In the genomic region with DNA sequence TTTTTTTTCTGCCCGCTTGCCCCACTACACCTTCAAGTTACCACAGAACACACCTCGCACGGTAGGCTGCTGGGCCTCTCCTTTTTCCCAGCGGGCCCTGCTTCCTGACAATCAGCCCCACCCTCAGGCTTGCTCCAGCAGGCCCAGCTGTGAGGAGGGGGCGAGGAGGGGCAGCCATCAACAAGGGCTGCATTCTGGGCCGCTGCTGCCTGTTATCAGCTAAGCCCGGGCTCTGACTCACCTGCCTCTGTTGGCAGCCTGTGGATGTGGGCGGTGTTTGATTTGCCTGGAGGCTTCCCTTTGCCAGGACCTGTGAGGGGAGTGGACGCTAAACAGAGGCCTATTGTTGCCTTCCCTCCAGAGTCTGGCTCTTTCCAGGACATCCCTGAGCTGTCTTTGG, we compare ENCODE assay signal across 8 mouse cellular contexts.
DNase-seq lines count a peak whose midpoint lies in the region; ATAC-seq lines count a peak whose summit lies in the region.
"Had no signal": no experiment of that assay in that cellular context is flagged by ENCODE, and none has a peak within 500 bp of the region (broad histone marks: within the 10 kb centered on the region; RNA-seq: fewer than 3 reads in every experiment).

No protein-coding gene starts in this region.

- H3K9ac ChIP-seq in midbrain, embryonic 13.5 days (replicated peaks), result no peak overlapping the region
- no peak overlapping the region for H3K9ac ChIP-seq in midbrain, embryonic 11.5 days (ENCODE audit: low read length)
- no peak overlapping the region for H3K9ac ChIP-seq in embryonic facial prominence, embryonic 11.5 days (replicated peaks; ENCODE audit: low read length)

- H3K4me2 ChIP-seq in midbrain, embryonic 13.5 days (replicated peaks), result no peak overlapping the region
- H3K4me2 ChIP-seq in midbrain, embryonic 11.5 days, result no peak overlapping the region
- no peak overlapping the region for H3K4me2 ChIP-seq in embryonic facial prominence, embryonic 11.5 days (ENCODE audit: low read depth, low read length)

- peaks cover 14% of the 10 kb centered on the region for H3K27me3 ChIP-seq in midbrain, embryonic 13.5 days
- peaks cover 3% of the 10 kb centered on the region; the same call in 1 of the 2 replicates for H3K27me3 ChIP-seq in midbrain, embryonic 11.5 days (ENCODE audit: control insufficient read depth, insufficient read depth, low read length)
- no peaks in the 10 kb centered on the region for H3K27me3 ChIP-seq in embryonic facial prominence, embryonic 11.5 days (ENCODE audit: control insufficient read depth, insufficient read depth, low read length)

- H3K4me3 ChIP-seq in midbrain, embryonic 13.5 days (replicated peaks), result no peak overlapping the region
- no peak overlapping the region for H3K4me3 ChIP-seq in midbrain, embryonic 11.5 days (ENCODE audit: low read depth, low read length)
- no peak overlapping the region for H3K4me3 ChIP-seq in embryonic facial prominence, embryonic 11.5 days (ENCODE audit: low read depth, low read length)
- H3K4me3 ChIP-seq: erythroblast, embryonic 14.5 days had no signal

- 28% methylated on average over 8 of the region's 9 CpGs for WGBS in midbrain, embryonic 13.5 days
- WGBS in midbrain, embryonic 11.5 days, result 18% methylated on average over 7 of the region's 9 CpGs
- 10% methylated on average over 8 of the region's 9 CpGs for WGBS in embryonic facial prominence, embryonic 11.5 days

- H3K27ac ChIP-seq in midbrain, embryonic 13.5 days, result no peak overlapping the region
- H3K27ac ChIP-seq in midbrain, embryonic 11.5 days (ENCODE audit: low read depth, low read length), result no peak overlapping the region
- no peak overlapping the region for H3K27ac ChIP-seq in embryonic facial prominence, embryonic 11.5 days (replicated peaks; ENCODE audit: low read depth, low read length)

- peaks cover 13% of the 10 kb centered on the region for H3K4me1 ChIP-seq in midbrain, embryonic 13.5 days (replicated peaks)
- H3K4me1 ChIP-seq in midbrain, embryonic 11.5 days (ENCODE audit: control insufficient read depth, insufficient read depth, low read length), result peaks cover 5% of the 10 kb centered on the region; the same call in 1 of the 2 replicates
- peaks cover 5% of the 10 kb centered on the region; the same call in 1 of the 2 replicates for H3K4me1 ChIP-seq in embryonic facial prominence, embryonic 11.5 days (ENCODE audit: control insufficient read depth, insufficient read depth, low read length)

- ATAC-seq in midbrain, embryonic 13.5 days, result 0 out of 2 replicates have a peak, but pooled peaks have one; percentile 12
- ATAC-seq in midbrain, embryonic 11.5 days (ENCODE audit: low FRiP score), result no peak
- peak; percentile 57 for ATAC-seq in embryonic facial prominence, embryonic 11.5 days (replicated peaks; ENCODE audit: insufficient number of reproducible peaks, low FRiP score, low TSS enrichment, low read depth)
- peak; percentile 44 for ATAC-seq in inflammation-experienced regulatory T-cells, adult 6 months

- no peaks in the 10 kb centered on the region for H3K9me3 ChIP-seq in midbrain, embryonic 13.5 days
- H3K9me3 ChIP-seq in midbrain, embryonic 11.5 days (ENCODE audit: control insufficient read depth, low read length), result peaks cover 5% of the 10 kb centered on the region; the same call in 1 of the 2 replicates
- no peaks in the 10 kb centered on the region for H3K9me3 ChIP-seq in embryonic facial prominence, embryonic 11.5 days (replicated peaks; ENCODE audit: control insufficient read depth, low read length)

- DNase-seq in midbrain, embryonic 11.5 days (ENCODE audit: low spot score, missing footprints), result no peak
- peak; percentile 68 for DNase-seq in T-cell, adult 2 months (ENCODE audit: low spot score)
- DNase-seq in embryonic facial prominence, embryonic 11.5 days (ENCODE audit: low spot score), result peak; percentile 54
- peak; percentile 63 for DNase-seq in lung, postnatal 25 days (ENCODE audit: low spot score)
- DNase-seq in urinary bladder, postnatal 25 days (ENCODE audit: low spot score), result peak; percentile 67

- no peaks in the 10 kb centered on the region for H3K36me3 ChIP-seq in midbrain, embryonic 13.5 days
- H3K36me3 ChIP-seq in midbrain, embryonic 11.5 days (ENCODE audit: control insufficient read depth, insufficient read depth, low read length), result no peaks in the 10 kb centered on the region
- H3K36me3 ChIP-seq in embryonic facial prominence, embryonic 11.5 days (replicated peaks; ENCODE audit: control insufficient read depth, insufficient read depth, low read depth, low read length), result no peaks in the 10 kb centered on the region
